Mouse (Mus musculus) cerebellum, adult 2 months (tissue): ENCODE measurements around the gene Cdc42se2.

Source experiments
- CTCF ChIP-seq: fragments of 200-500 bp; IDR thresholded peaks from 2 replicates; pipeline ENCODE4 v1.5.1; 2011; ENCODE audit warnings: low read depth, mild to moderate bottlenecking, control low read depth, low read length, moderate library complexity, borderline replicate concordance; ENCODE audit not compliant: insufficient read depth
- POLR2A ChIP-seq: fragments of 200-500 bp; IDR thresholded peaks from 2 replicates; pipeline ENCODE4 v1.6.1; 2011; ENCODE audit warnings: low read length, control low read depth, borderline replicate concordance; ENCODE audit not compliant: insufficient read depth

DNA sequence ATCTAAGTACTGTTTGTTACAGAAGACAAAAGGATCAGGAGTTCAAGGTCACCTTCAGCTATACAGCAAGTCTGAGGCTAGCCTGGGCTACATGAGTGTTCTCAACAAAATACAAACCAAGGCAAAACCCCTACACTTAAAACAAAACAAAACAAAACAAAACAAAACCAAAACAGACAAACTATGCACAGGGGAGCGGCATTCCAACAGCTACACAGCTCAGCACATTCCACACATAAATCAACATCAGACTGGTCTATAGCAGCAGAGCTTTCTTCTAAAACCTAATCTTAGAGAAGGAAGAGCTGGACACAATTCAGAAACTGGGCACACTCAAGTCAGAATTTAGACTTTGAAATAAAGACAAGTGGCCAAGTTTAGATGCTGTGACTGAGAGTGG is 43.2 kb downstream of the Cdc42se2 start:
- TF ChIP-seq POLR2A (no peak), CTCF (no peak)
